Mouse (Mus musculus) spleen, postnatal 10 days (tissue): Measurements from ENCODE around the gene Ms4a6d.

Experiments used
- DNase-seq, 2 experiments: peaks; one replicate each; pipeline ENCODE4 v3.0.0; 2021 to 2022; ENCODE audit warnings: low spot score in 2 of 2

Gene Ms4a6d

GRCm38 (mm10) chr19:11604603-11605002 lies at the start of gene Ms4a6d:
Gene Ms4a6d (minus strand): TSS chr19:11604849.
- DNase-seq, result no peak

GRCm38 (mm10) chr19:11649564-11649963 lies 44.9 kb upstream of the Ms4a6d start:
- DNase-seq, result no peak

GRCm38 (mm10) chr19:11646166-11646565 lies 41.5 kb upstream of the Ms4a6d start:
- no peak for DNase-seq

GRCm38 (mm10) chr19:11640732-11641131 lies 36.1 kb upstream of the Ms4a6d start, which contains the start of gene Ms4a3:
Gene Ms4a3 (minus strand): TSS chr19:11640851.
- no peak for DNase-seq

GRCm38 (mm10) chr19:11639038-11639437 lies 34.4 kb upstream of the Ms4a6d start:
- DNase-seq, result no peak

GRCm38 (mm10) chr19:11635572-11635971 lies 30.9 kb upstream of the Ms4a6d start:
- DNase-seq, result no peak

GRCm38 (mm10) chr19:11634330-11634729 lies 29.7 kb upstream of the Ms4a6d start:
- DNase-seq, result no peak

- no peak for DNase-seq
These were observed 29.1 kb upstream of the Ms4a6d start for GRCm38 (mm10) chr19:11633732-11634131.

GRCm38 (mm10) chr19:11625231-11625630 lies 20.6 kb upstream of the Ms4a6d start:
- DNase-seq, result no peak

GRCm38 (mm10) chr19:11624800-11625199 lies 20.2 kb upstream of the Ms4a6d start:
- DNase-seq, result no peak

GRCm38 (mm10) chr19:11623551-11623950 lies 18.9 kb upstream of the Ms4a6d start, which contains the start of gene Ms4a2:
Gene Ms4a2 (minus strand): TSS chr19:11623719.
- no peak for DNase-seq

- no peak for DNase-seq
These were observed 13.3 kb upstream of the Ms4a6d start for GRCm38 (mm10) chr19:11617983-11618382.

GRCm38 (mm10) chr19:11614805-11615204 lies 10.2 kb upstream of the Ms4a6d start:
- no peak for DNase-seq

- no peak for DNase-seq
These were observed 9.3 kb upstream of the Ms4a6d start for GRCm38 (mm10) chr19:11613776-11614443.

GRCm38 (mm10) chr19:11613084-11613483 lies 8.4 kb upstream of the Ms4a6d start:
- no peak for DNase-seq

GRCm38 (mm10) chr19:11612293-11612692 lies 7.6 kb upstream of the Ms4a6d start:
- DNase-seq, result no peak

- DNase-seq, result no peak
These were observed 6.9 kb upstream of the Ms4a6d start for GRCm38 (mm10) chr19:11611541-11611945.

- DNase-seq, result peak; percentile 35 to 70
These were observed 3.5 kb upstream of the Ms4a6d start for GRCm38 (mm10) chr19:11608172-11608571.

GRCm38 (mm10) chr19:11602026-11602425 lies 2.6 kb downstream of the Ms4a6d start:
- peak in 1 of 2 experiments; percentile 50 for DNase-seq

- no peak for DNase-seq
These were observed 3.3 kb downstream of the Ms4a6d start for GRCm38 (mm10) chr19:11601349-11601748.

- DNase-seq, result no peak
These were observed 14.7 kb downstream of the Ms4a6d start for GRCm38 (mm10) chr19:11589891-11590449.

- peak in 1 of 2 experiments; percentile 31 for DNase-seq
These were observed 15.4 kb downstream of the Ms4a6d start for GRCm38 (mm10) chr19:11589205-11589604.

GRCm38 (mm10) chr19:11574965-11575364 lies 29.7 kb downstream of the Ms4a6d start:
- DNase-seq, result no peak
